Mouse (Mus musculus) C2C12 (cell line): ENCODE measurements at regions not wholly inside any gene's neighbourhood (a gene's known extent, or its start where the extent isn't known, plus 50 kb on each side); places are given as distances from the start of the nearest gene placed in this dataset.

Experiments
- H3K27me3 ChIP-seq: one replicate; pipeline ENCODE4 v1.6.1; 2011; ENCODE audit not compliant: control insufficient read depth, insufficient read depth, insufficient read length
- H3K36me3 ChIP-seq: one replicate; pipeline ENCODE4 v1.6.1; 2011; ENCODE audit not compliant: control insufficient read depth, insufficient read depth
- H3K4me3 ChIP-seq: one replicate; pipeline ENCODE4 v1.5.1; 2011; ENCODE audit warnings: mild to moderate bottlenecking, control low read depth; ENCODE audit not compliant: poor library complexity, insufficient read depth, severe bottlenecking
- H3K79me2 ChIP-seq: one replicate; pipeline ENCODE4 v1.6.1; 2011; ENCODE audit not compliant: control insufficient read depth, insufficient read depth
- H3K79me3 ChIP-seq: one replicate; pipeline ENCODE4 v1.6.1; 2011; ENCODE audit warnings: low read depth, control low read depth
- H3ac ChIP-seq: one replicate; pipeline ENCODE3; 2011; ENCODE audit warnings: low read depth; ENCODE audit not compliant: control insufficient read depth, insufficient read length
- CEBPB ChIP-seq: IDR thresholded peaks from one replicate; pipeline ENCODE4 v1.6.1; 2011; ENCODE audit warnings: low read depth, mild to moderate bottlenecking, control low read depth, moderate library complexity
- CTCF ChIP-seq: IDR thresholded peaks from one replicate; pipeline ENCODE4 v1.5.1; 2011; ENCODE audit not compliant: control insufficient read depth, insufficient read depth, insufficient read length
- FOSL1 ChIP-seq: IDR thresholded peaks from one replicate; pipeline ENCODE4 v1.8.0; 2011; ENCODE audit warnings: mild to moderate bottlenecking, low read length; ENCODE audit not compliant: poor library complexity, insufficient read depth, severe bottlenecking
- MAX ChIP-seq: IDR thresholded peaks from one replicate; pipeline ENCODE4 v1.6.1; 2011; ENCODE audit warnings: mild to moderate bottlenecking, control low read depth
- MYOD1 ChIP-seq: IDR thresholded peaks from one replicate; pipeline ENCODE4 v1.6.1; 2011; ENCODE audit warnings: low read depth; ENCODE audit not compliant: control insufficient read depth, insufficient read length
- MYOG ChIP-seq: IDR thresholded peaks from one replicate; pipeline ENCODE4 v1.6.1; 2011; ENCODE audit not compliant: control insufficient read depth, insufficient read length; ENCODE audit errors: extremely low read depth
- USF1 ChIP-seq: IDR thresholded peaks from one replicate; pipeline ENCODE4 v1.6.1; 2011; ENCODE audit warnings: low read depth, mild to moderate bottlenecking, control low read depth, moderate library complexity

DNA sequence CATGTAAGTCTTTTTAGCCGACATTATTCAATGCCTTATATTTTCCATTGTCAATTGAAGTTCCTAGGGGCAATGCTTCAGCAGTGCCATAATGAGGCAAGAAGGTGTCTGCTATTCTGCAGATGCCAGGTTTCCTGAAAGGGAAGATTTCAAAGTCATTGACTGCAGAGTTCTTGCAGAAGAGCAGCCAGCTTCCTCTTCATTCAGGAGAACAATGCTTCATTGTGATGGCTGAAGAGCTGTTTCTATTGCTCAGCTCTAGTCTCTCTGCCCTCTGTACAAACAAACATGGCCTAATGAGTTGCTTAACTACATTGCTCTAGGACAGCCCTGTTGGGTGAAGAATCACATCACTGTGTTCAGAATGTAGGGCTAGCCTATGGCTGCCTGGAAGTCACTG, 1111.0 kb upstream of the 2610301B20Rik start:
- no peaks in the 10 kb centered on the region for H3K79me2 ChIP-seq
- H3K79me3 ChIP-seq, result no peaks in the 10 kb centered on the region
- no peak overlapping the region for H3ac ChIP-seq
- no peak overlapping the region for H3K4me3 ChIP-seq
- TF ChIP-seq MAX, result no peak
- TF ChIP-seq MYOG, result no peak
- TF ChIP-seq CTCF, result no peak
- TF ChIP-seq MYOD1, result no peak
- TF ChIP-seq FOSL1, result no peak
- TF ChIP-seq CEBPB, result no peak
- no peaks in the 10 kb centered on the region for H3K36me3 ChIP-seq
- H3K27me3 ChIP-seq, result no peaks in the 10 kb centered on the region

DNA sequence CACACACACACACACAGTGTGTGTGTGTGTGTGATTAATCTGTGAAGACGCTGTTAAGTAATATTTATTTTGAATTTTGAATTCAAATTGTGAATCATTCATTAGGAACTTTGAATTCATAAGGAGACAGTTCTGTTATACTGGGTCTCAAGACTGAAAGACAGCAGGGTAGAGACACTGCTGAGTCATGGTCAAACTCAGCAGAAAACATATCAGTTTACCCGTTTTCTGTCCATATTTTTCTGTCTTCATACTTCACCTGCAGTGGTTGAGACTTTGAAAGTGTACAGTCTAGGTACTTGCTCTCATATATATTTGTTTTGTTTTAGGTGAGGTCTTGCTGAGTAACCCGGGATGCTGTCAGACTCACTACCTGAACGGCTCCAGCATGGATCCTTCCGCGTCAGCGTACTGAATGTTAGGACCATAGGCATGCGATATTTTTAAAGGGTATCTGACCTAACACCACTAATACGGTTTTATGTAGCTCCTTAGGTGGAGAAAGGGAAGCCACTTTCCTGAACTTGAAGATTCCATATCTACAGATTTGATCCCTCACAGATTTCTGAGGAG, 1104.6 kb upstream of the 2610301B20Rik start:
- H3K27me3 ChIP-seq, result no peaks in the 10 kb centered on the region
- H3K4me3 ChIP-seq, result peak overlapping the region; percentile 23
- no peaks in the 10 kb centered on the region for H3K36me3 ChIP-seq
- H3K79me2 ChIP-seq, result no peaks in the 10 kb centered on the region
- no peaks in the 10 kb centered on the region for H3K79me3 ChIP-seq
- TF ChIP-seq MYOD1 (no peak), FOSL1 (no peak), MYOG (no peak), USF1 (no peak), CEBPB (no peak), CTCF (no peak), MAX (no peak)
- no peak overlapping the region for H3ac ChIP-seq

- Histone ChIP-seq H3K27me3 (no peaks in the 10 kb centered on the region), H3K79me2 (no peaks in the 10 kb centered on the region), H3K79me3 (no peaks in the 10 kb centered on the region), H3K4me3 (peak overlapping the region; percentile 23), H3ac (peak overlapping the region; percentile 56), H3K36me3 (no peaks in the 10 kb centered on the region)
- no peak for TF ChIP-seq FOSL1
- no peak for TF ChIP-seq CEBPB
- TF ChIP-seq MAX, result no peak
- peak; percentile 47 for TF ChIP-seq CTCF
These were observed 1103.8 kb upstream of the 2610301B20Rik start for GRCm38 (mm10) chr4:9770372-9771102.

DNA sequence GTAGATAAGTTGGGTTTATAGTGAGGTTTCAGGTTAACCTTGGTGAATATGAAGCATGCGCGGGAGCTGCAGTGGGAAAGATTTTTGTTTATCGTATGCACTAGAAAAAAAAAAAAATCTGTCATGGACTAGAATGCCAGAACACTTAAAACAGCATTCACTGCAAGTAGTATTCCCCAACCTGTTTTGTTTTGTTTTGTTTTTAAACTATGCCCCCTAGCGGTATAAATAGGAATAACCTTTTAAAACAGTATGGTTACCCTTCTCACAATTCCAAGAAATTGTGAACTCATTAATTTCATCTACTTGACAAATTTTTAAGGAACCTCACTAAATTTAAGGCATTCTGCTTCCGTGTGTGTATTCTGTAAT, 1103.2 kb upstream of the 2610301B20Rik start:
- Histone ChIP-seq H3K27me3 (no peaks in the 10 kb centered on the region), H3K79me3 (no peaks in the 10 kb centered on the region), H3K36me3 (no peaks in the 10 kb centered on the region), H3K79me2 (no peaks in the 10 kb centered on the region), H3K4me3 (peak overlapping the region; percentile 23), H3ac (peak overlapping the region; percentile 56)
- no peak for TF ChIP-seq MAX
- no peak for TF ChIP-seq USF1
- TF ChIP-seq MYOG, result no peak
- no peak for TF ChIP-seq FOSL1
- no peak for TF ChIP-seq MYOD1
- TF ChIP-seq CTCF, result no peak
- TF ChIP-seq CEBPB, result no peak

- no peaks in the 10 kb centered on the region for H3K79me3 ChIP-seq
- no peaks in the 10 kb centered on the region for H3K79me2 ChIP-seq
- no peaks in the 10 kb centered on the region for H3K36me3 ChIP-seq
- H3K4me3 ChIP-seq, result no peak overlapping the region
- H3ac ChIP-seq, result no peak overlapping the region
- H3K27me3 ChIP-seq, result no peaks in the 10 kb centered on the region
- no peak for TF ChIP-seq CEBPB
- no peak for TF ChIP-seq CTCF
- no peak for TF ChIP-seq MAX
- TF ChIP-seq MYOG, result no peak
- no peak for TF ChIP-seq MYOD1
- no peak for TF ChIP-seq FOSL1
- no peak for TF ChIP-seq USF1
These were observed 1095.9 kb upstream of the 2610301B20Rik start for GRCm38 (mm10) chr4:9778391-9778790.

GRCm38 (mm10) chr4:9779594-9779993, 1094.7 kb upstream of the 2610301B20Rik start:
- Histone ChIP-seq H3K36me3 (no peaks in the 10 kb centered on the region), H3ac (no peak overlapping the region), H3K4me3 (no peak overlapping the region), H3K79me2 (no peaks in the 10 kb centered on the region), H3K27me3 (no peaks in the 10 kb centered on the region), H3K79me3 (no peaks in the 10 kb centered on the region)
- TF ChIP-seq MAX (no peak), FOSL1 (no peak), USF1 (no peak), MYOD1 (no peak), CEBPB (no peak), MYOG (no peak), CTCF (no peak)
